Mouse (Mus musculus) liver, embryonic 14.5 days (tissue): ENCODE data around the gene Usp36. TPM values are rescaled to one million over a fixed set of nuclear protein-coding genes. Genes with fewer than 3 reads are reported as not detected.

Experiments used
- ATAC-seq: fragments of 200-750 bp; cut with Nextera tagmentation; 2 replicates; pipeline ENCODE4 v1.8.0; 2017; ENCODE audit warnings: moderate number of reproducible peaks, mild to moderate bottlenecking, moderate library complexity; ENCODE audit not compliant: insufficient read depth
- DNase-seq, 3 experiments: peaks; one replicate each; pipeline ENCODE4 v3.0.0-alpha.2; 2012 to 2013; ENCODE audit warnings: low read depth in 3 of 3, low spot score in 3 of 3
- H3K27ac ChIP-seq: fragments of 300-500 bp; sonication (generic); 2 replicates; pipeline ENCODE4 v1.5.1; 2014; ENCODE audit warnings: moderate library complexity, mild to moderate bottlenecking, control low read depth, inconsistent platforms
- H3K27me3 ChIP-seq: fragments of 300-500 bp; sonication (generic); 2 replicates; pipeline ENCODE4 v1.6.1; 2014; ENCODE audit warnings: mild to moderate bottlenecking, low read length, moderate library complexity; ENCODE audit not compliant: control insufficient read depth, insufficient read depth
- H3K36me3 ChIP-seq: fragments of 300-500 bp; sonication (generic); replicated peaks from 2 replicates; pipeline ENCODE4 v1.6.1; 2014; ENCODE audit warnings: low read depth; ENCODE audit not compliant: control insufficient read depth, insufficient read depth
- H3K4me1 ChIP-seq, 2 experiments: fragments of 200-500 bp in 1 of 2; fragments of 300-500 bp in 1 of 2; sonication (generic) in 1 of 2; replicated peaks; 2 replicates each; pipeline ENCODE4 v1.6.1; 2012 to 2014; ENCODE audit warnings: antibody characterized with exemption in 1 of 2, inconsistent platforms in 1 of 2, low read length in 1 of 2; ENCODE audit not compliant: control insufficient read depth in 2 of 2, insufficient read depth in 2 of 2
- H3K4me2 ChIP-seq: fragments of 300-500 bp; sonication (generic); 2 replicates; pipeline ENCODE4 v1.6.1; 2014; ENCODE audit warnings: low read depth, mild to moderate bottlenecking, control low read depth, moderate library complexity
- H3K4me3 ChIP-seq, 2 experiments: fragments of 200-500 bp in 1 of 2; fragments of 300-500 bp in 1 of 2; sonication (generic) in 1 of 2; 2 replicates each; pipeline ENCODE4 v1.5.1; 2012 to 2014; ENCODE audit warnings: low read depth in 2 of 2, low read length in 2 of 2, mild to moderate bottlenecking in 2 of 2, control low read depth in 1 of 2, inconsistent platforms in 1 of 2, moderate library complexity in 1 of 2; ENCODE audit not compliant: insufficient read depth in 1 of 2
- H3K9ac ChIP-seq: fragments of 300-500 bp; sonication (generic); replicated peaks from 2 replicates; pipeline ENCODE4 v1.6.1; 2014; ENCODE audit warnings: mild to moderate bottlenecking, control low read depth, moderate library complexity
- H3K9me3 ChIP-seq: fragments of 300-500 bp; sonication (generic); 2 replicates; pipeline ENCODE4 v1.6.1; 2016; ENCODE audit warnings: low read length, mixed read lengths; ENCODE audit not compliant: control insufficient read depth
- CTCF ChIP-seq: IDR thresholded peaks from 2 replicates; pipeline ENCODE4 v1.5.1; 2016; ENCODE audit warnings: antibody characterized with exemption, low read depth, control low read depth
- EP300 ChIP-seq: IDR thresholded peaks from 2 replicates; pipeline ENCODE4 v1.6.1; 2016; ENCODE audit warnings: antibody characterized with exemption, low read depth
- WGBS: fragments of 180-500 bp; shearing (Covaris S2); extraction: QIAGEN DNeasy Blood & Tissue Kit; methylation state at CpG from one replicate; pipeline ENCODE4 v1.1.7; 2014; ENCODE audit not compliant: insufficient replicate concordance; 5-methylcytosine and 5-hydroxymethylcytosine counted together
- polyA plus RNA-seq, 2 experiments: library from polyadenylated mRNA; depleted of rRNA in 1 of 2; stranded (reverse) in 1 of 2; unstranded in 1 of 2; fragments of >200 nt; fragmentation: Nextera tagmentation in 1 of 2; extraction: Ambion mirVana in 1 of 2; gene quantifications; 2 replicates each; pipeline versions ENCODE4 v1.2.1 to v1.2.3; 2012 to 2014

The Usp36 gene
- polyA plus RNA-seq, 2 experiments = 4.1 to 5.3 TPM

DNA sequence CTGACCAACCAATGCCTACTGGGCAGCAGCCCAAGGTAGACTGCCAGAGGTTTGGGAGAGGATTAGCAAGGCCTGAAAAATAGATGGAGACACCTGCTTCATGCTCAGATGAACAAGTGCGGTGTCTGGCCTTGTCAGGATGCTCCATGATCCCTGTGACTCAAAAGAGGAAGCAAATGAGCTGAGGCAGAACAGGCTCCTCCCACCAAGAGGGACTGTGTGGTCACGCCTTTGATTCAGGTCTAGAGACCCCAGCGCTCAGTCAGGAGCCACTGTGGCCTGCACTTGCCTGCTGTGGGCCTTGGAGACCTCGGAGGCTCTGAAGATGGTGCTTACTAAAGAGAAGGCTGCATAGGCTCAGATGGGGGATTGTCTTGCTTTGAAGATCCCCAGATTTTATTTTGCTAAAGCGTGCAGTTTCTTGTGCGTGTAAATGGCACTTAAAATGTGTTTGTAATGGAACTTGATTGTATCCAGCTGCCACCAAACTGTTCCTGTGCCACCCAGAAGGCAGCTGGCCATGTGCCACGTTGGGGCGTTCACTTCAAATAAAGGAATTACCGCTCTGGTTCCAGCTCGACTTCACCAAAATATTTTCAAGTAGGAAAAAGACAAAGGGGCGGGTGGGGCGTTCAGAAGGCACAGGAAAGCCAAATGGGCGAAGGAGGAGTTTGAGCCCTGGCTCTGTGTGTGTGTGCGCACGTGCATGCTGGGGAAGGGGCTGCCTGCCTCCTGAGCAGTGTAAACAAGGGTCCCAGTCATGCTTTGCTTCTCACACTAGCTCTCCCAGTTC lies 35.7 kb downstream of the Usp36 start:
- H3K4me3 ChIP-seq = no peak overlapping the region
- no peaks in the 10 kb centered on the region; the same call in 1 of the 2 replicates for H3K36me3 ChIP-seq
- no peak overlapping the region for H3K9ac ChIP-seq
- no peaks in the 10 kb centered on the region for H3K27me3 ChIP-seq
- 53% methylated on average over 15 of the region's 15 CpGs for whole genome bisulfite sequencing
- H3K9me3 ChIP-seq = no peaks in the 10 kb centered on the region
- no peak overlapping the region for H3K27ac ChIP-seq
- no peak for ATAC-seq
- H3K4me1 ChIP-seq = peaks cover 0 to under 1% of the 10 kb centered on the region in 2 experiments; a peak in 2 of 4 replicates
- no peak overlapping the region for H3K4me2 ChIP-seq
- DNase-seq = no peak
- no peak for TF ChIP-seq EP300
- no peak for TF ChIP-seq CTCF

DNA sequence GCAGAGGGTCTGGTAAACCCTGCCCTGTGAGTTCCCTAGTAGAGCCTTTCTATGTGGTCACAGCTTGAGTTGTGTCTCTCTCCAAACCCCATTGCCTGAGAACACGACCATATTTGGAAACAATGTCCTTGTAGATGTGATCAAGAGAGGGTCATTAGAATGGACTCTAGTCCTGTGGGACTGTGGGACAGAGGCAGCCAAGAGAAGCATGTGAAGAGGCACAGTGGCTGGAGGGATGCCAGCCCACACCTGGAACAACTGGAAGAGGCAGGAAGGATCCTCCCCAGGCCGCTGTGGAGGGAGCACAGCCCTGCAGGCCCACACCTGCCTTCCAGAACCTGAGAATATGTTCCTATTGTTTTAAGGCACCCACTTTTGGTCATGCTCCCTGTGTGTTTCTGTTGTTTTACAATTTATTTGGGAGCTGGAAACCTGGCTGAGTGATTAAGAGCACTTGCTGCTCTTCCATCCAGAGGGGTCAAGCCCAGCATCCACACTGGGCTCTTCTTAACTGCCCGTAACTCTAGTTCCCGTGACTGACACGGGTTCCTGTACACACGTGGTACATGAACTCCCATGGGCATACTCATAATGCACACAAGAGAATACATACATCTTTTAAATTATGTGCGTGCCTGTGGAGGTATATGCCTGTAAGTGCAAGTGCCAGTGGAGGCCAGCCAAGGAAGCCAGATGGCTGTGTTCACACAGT lies 36.4 kb downstream of the Usp36 start:
- DNase-seq (no peak), ATAC-seq (no peak)
- Histone ChIP-seq H3K36me3 (no peaks in the 10 kb centered on the region; the same call in 1 of the 2 replicates), H3K9me3 (no peaks in the 10 kb centered on the region), H3K4me3 (no peak overlapping the region), H3K9ac (no peak overlapping the region), H3K4me2 (no peak overlapping the region), H3K4me1 (peaks cover 0 to 7% of the 10 kb centered on the region in 2 experiments; a peak in 3 of 4 replicates), H3K27ac (no peak overlapping the region), H3K27me3 (no peaks in the 10 kb centered on the region)
- TF ChIP-seq EP300 (no peak), CTCF (no peak)
- 64% methylated on average over 7 of the region's 7 CpGs for WGBS

DNA sequence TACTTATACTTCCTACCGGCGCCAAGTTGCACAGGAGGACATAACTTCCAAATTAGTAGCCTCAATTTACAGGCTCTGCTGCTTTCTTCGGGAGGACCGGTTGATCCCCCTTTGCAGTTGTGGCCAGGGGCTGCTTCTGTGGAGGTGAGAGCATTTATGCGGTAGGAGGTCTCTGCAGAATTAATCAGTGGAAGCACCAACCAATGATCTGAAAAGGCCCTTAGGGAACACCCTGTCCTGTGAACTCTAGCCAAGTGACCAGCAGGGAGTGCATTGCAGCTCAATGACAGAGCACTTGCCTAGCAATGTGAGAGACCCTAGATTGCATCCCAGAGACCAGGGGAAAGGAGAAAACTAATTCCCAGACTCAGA lies 41.0 kb downstream of the Usp36 start:
- peak overlapping the region; percentile 59 for H3K27ac ChIP-seq
- peak overlapping the region; percentile 53 for H3K9ac ChIP-seq
- no peak for TF ChIP-seq CTCF
- no peak for TF ChIP-seq EP300
- H3K4me2 ChIP-seq = peak overlapping the region; percentile 97
- no peaks in the 10 kb centered on the region for H3K36me3 ChIP-seq
- under 1% methylated on average over 5 of the region's 5 CpGs for WGBS
- peak overlapping the region; percentile 67 to 73 for H3K4me3 ChIP-seq
- no peak for DNase-seq
- H3K9me3 ChIP-seq = no peaks in the 10 kb centered on the region
- peaks cover 0 to 12% of the 10 kb centered on the region in 2 experiments; a peak in 3 of 4 replicates for H3K4me1 ChIP-seq
- ATAC-seq = peak; percentile 1; the same call in 1 of the 2 replicates
- H3K27me3 ChIP-seq = no peaks in the 10 kb centered on the region

DNA sequence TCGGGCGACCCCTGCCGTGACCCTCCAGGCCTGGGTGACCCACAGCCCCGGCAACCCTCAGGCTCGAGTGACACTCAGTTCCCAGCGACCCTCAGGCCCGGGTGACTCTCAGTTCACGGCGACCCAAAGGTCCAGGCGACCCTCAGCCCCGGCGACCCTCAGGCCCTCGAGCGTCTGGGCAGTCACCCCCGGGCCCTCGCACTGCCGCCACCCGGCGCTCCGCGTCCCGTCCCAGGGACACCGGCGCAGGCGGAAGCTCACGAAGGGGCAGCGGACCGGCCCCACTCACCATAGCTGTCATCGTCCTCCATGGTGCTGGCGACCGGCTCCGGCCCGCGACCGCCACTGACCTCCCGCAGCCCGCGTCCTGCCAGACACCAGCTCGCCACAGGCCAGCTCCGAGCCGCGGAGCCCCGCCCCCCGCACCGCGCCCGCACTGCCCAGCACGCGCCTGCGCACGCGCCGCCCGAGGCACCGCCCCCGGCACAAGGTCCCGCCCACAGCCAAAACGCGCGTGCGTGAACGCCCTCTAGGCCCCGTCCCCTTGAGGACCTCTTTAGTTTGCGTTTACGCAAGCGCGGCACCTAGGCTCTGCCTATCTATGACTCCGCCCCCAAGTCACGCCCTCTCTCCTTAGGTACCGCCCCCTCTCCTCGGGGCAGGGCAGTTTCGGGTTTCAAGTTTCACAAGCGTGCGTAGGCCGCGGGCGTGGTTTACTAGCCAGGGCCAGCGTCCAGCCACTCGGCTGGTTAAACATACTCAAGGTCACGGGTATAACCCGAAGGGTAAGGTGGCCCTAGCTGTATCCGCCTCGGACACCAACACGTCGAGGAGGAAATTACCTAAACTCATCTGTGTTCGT lies 41.7 kb downstream of the Usp36 start, which contains the start of gene Cyth1:
Gene Cyth1, minus strand, starts transcription at position 443 of the 862 bp plus-strand sequence.
- Histone ChIP-seq H3K4me3 (peak within 1 kb of the TSS; percentile 67 to 73), H3K36me3 (no peaks in the 10 kb centered on the region), H3K4me1 (peaks cover 0 to 12% of the 10 kb centered on the region in 2 experiments; a peak in 3 of 4 replicates), H3K9me3 (no peaks in the 10 kb centered on the region), H3K9ac (peak within 1 kb of the TSS; percentile 74), H3K27me3 (no peaks in the 10 kb centered on the region), H3K27ac (peak within 1 kb of the TSS; percentile 59), H3K4me2 (peak within 1 kb of the TSS; percentile 97)
- WGBS = under 1% methylated on average over 82 of the region's 86 CpGs
- DNase-seq = peak; percentile 97
- ATAC-seq = peak; percentile 97
- no peak for TF ChIP-seq CTCF
- no peak for TF ChIP-seq EP300
